Mouse (Mus musculus) ZHBTc4 (cell line): ENCODE data around the gene Gm10803.
"Not testable (repeated sequence)": the region's sequence is repeated elsewhere in the genome, so short reads cannot be mapped to it uniquely, and the experiment has no call there.

ENCODE experiments used
- DNase-seq: peaks from one replicate; pipeline ENCODE4 v3.0.0-alpha.2; 2011; ENCODE audit warnings: low read depth, low spot score

Gene Gm10803

DNA sequence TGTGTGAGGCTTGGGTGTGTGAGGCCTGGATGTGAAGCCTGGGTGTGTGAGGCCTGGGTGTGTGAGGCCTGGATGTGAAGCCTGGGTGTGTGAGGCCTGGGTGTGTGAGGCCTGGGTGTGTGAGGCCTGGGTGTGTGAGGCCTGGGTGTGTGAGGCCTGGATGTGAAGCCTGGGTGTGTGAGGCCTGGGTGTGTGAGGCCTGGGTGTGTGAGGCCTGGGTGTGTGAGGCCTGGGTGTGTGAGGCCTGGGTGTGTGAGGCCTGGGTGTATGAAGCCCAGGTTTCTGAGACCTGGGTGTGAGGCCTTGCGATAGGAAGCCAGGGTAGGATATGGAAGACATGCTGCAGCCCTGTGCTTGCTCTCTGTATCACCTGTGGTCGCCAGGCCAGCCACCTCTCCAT is at the start of gene Gm10803:
Gm10803 (plus strand) TSS at position 301 of the 400 bp plus-strand sequence.
- DNase-seq: not testable (repeated sequence)

DNA sequence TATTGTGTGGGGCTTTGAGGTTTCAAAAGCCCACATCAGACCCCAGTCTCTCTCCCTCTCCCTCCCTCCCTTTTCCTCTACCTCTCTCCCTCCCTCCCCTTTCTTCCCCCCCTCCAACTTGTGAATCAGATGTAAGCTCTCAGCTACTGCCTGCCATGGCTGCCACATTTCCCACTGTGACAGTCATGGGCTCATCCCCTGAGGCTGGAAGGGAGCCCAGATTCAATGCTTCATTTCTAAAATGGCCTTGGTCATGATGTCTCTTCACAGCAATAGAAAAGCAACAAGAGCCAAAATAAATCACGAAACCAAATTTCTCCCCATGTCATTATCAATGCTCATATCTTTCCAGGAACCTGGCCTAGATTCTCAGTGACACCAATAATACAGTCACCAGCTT is 49.5 kb upstream of the Gm10803 start:
- DNase-seq: no peak

GRCm38 (mm10) chr2:93512130-93512529 is 48.2 kb upstream of the Gm10803 start:
- DNase-seq: no peak

GRCm38 (mm10) chr2:93515246-93515645 is 45.1 kb upstream of the Gm10803 start:
- DNase-seq: no peak

DNA sequence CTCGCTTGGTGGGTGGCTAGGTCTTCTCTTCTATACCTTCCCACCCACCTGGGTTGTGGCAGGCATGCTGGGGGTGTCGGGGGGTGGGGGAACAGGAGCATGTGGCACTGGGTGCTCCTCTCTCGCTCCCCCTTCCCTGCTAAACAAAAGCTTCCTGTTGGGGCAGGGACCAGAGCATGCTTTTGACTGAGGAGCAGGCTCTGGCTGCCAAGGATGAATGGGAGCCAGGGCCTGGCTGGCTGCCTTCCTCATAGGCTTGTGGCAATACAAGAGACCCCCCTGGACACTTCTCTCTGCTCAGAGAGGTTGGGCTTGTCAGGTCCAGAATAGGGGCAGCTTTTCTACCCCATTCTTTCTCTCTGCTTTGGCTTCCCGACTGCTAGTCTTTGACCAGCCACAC is 39.3 kb upstream of the Gm10803 start:
- no peak for DNase-seq

- no peak for DNase-seq
These were observed 38.8 kb upstream of the Gm10803 start for GRCm38 (mm10) chr2:93521571-93521970.

DNA sequence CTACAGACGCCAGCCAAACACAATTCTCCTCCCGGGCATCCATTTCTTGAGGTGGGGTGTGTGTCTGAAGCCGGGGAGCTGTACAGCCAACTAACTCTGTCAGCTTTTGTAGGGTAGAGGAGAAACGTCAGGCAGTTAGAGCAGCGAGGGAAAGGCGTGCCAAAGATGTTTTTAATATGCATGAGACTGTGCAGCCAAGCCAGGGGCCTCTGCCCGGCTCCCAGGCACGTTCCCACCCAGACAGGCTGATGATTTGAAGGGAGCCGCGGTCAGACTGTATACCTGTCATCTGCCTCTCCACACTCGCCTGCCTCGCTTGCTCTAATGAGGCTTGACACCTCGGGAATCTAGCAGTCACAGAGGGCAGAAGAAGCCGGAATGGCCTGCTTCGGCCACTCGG is 38.4 kb upstream of the Gm10803 start:
- no peak for DNase-seq

DNA sequence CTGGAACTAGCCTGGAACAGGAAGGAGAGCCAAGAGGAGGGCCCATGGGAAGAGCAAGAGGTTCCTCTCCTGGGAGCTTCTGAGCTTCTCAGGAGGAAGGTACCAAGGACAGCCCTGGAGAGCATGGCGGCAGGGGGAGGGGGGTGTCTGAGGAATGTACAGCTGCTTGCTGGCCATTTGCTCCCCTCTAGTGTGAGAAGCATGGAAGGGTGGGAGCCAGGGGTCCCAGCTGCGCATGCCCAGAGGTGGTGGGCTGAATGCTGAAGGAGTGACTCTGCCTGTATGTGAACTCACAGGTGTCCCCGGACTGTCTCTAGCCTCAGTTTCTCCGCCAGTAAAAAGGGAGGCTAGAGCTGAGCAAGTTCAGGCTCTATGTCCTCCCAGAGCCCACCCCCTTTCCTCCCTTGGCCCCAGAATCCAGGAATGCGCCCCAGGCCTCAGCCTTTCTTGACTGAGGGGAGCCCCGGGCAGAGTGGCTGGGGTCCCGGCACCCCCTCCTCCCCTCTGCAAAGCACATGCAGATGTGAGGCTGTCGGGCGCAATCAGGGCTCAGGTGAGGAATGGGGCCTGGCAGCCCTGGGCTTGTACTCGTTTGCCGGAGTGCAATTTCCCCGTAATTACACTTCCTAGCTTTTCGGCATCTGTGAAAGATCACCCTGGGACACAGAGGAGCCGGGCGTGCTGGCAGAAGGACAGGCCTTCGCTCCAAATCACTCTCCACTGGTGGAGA is 35.2 kb upstream of the Gm10803 start:
- no peak for DNase-seq

GRCm38 (mm10) chr2:93529602-93530001 is 30.8 kb upstream of the Gm10803 start:
- DNase-seq: no peak

GRCm38 (mm10) chr2:93533891-93534290 is 26.5 kb upstream of the Gm10803 start:
- no peak for DNase-seq

- DNase-seq: peak; percentile 33
These were observed 22.9 kb upstream of the Gm10803 start for GRCm38 (mm10) chr2:93537385-93537967.

GRCm38 (mm10) chr2:93538140-93538539 is 22.2 kb upstream of the Gm10803 start:
- peak; percentile 9 for DNase-seq

DNA sequence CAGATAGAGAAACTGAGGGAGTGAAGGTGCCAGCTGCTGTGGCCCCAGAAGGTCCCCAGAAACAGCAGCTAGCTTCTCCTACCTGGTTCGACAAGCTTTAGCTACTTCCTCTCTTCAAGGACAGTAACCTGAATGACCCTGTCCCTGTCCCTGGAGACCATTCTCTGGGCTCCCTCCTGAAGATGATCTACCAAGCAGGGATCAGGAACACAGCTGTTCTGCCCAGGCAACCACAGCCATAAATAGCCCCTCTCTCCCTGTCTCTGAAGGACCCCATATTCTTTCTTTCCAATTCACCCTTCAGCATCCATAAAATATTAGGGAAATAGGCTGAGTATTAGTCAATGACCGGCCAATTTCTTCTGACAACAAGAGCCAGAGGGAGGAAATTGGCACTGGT is 18.6 kb upstream of the Gm10803 start:
- DNase-seq: no peak

- no peak for DNase-seq
These were observed 7.5 kb upstream of the Gm10803 start for GRCm38 (mm10) chr2:93552676-93553521.

- DNase-seq: no peak
These were observed 6.5 kb upstream of the Gm10803 start for GRCm38 (mm10) chr2:93553905-93554304.

GRCm38 (mm10) chr2:93565647-93566046 is 5.3 kb downstream of the Gm10803 start:
- no peak for DNase-seq

DNA sequence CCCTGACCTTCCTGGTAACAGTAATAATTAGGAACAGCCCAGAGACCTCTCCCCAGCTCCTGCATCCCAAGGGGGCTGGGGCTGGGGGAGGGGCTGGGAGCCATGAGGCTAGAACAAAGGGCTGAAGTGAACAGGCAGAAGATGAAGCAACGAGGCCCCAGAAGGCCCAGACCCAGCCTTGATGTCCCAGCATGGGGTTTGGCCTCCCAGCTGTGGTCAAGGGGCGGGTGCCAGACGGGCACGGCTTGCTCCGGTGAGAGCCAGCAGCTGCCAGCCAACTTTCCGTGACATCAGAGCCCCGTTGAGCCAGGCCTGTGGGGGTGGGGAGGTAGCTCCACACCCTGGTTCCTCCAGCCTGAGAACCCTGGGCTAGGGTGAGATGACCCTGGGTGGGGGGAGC is 7.3 kb downstream of the Gm10803 start:
- DNase-seq: no peak

DNA sequence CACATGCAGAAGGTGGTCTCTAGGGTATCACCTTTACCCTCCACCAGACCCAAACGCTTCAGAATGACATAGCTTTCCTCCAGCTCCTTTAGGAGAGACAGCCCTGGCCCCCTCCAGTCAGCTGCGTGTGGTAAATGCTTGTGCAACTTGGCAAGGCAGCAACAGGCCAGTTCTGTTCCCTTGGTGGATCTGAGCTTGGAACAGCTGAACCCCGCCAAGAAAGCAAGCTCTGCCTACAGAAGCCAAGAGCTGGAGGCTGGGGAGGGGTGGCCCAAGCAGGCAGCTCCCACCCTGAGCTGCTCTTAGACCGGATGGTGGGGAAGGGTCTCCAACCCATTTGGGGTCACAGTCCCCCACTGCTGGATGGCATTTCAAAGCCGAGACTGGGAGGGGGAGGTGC is 12.2 kb downstream of the Gm10803 start:
- DNase-seq: no peak

- peak; percentile 29 for DNase-seq
These were observed 20.9 kb downstream of the Gm10803 start for GRCm38 (mm10) chr2:93581271-93581670.

DNA sequence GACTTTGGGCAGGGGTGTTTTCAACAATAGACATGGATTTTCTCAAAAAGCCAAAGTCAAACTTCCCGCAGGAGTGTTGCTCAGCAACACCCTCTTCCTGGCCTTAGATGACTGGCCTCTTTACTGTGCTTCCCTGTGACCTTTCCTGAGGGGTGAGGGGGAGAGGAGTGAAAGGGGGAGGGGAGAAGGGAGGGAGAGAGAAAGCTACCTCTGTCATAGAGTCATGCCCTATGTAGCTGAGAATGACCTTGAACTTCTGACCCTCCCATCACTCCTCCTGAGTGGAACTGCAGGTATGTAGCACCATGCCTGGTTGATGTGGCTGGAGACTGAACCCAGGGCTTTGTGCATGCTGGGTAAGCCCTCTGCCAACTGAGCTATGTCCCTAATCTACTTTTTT is 25.5 kb downstream of the Gm10803 start:
- peak; percentile 26 for DNase-seq

DNA sequence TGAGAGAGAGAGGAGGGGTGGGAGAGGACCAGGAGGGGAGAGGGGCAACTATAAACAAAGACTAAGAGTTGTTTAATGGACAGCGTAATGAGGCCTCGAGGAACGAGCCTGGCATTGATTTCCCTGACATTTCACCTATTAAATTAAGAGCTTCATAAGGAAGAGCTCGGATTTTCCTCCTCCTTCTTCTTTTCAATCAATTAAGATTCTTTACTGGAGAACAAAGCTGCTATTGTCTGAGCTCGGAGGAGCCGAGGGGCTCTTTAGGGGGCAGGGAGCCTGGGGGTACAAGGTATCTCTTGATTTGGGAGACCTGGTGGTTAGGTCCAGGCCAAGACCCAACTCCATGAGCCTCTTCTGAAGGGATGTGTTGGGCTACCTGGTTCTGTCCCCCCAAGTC is 27.1 kb downstream of the Gm10803 start:
- no peak for DNase-seq

DNA sequence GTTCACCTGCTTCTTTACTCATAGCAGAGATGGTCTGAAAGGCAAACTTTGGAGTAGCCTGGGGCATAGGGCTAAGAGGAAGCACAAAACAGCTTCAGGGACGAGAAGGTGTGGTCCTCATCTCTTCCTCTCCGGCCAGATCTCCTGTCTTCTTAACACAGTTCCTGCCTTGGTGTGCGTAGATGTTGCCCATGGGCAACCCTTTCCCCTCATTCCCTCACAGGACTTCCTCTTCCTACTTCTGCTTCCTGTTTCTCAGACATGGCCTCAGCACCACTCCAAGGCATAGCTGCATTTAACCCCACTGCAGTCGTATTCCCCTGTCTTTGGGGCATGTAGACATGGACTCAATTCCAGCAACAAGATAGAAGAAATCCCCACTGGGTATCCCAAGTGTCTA is 29.5 kb downstream of the Gm10803 start:
- no peak for DNase-seq

DNA sequence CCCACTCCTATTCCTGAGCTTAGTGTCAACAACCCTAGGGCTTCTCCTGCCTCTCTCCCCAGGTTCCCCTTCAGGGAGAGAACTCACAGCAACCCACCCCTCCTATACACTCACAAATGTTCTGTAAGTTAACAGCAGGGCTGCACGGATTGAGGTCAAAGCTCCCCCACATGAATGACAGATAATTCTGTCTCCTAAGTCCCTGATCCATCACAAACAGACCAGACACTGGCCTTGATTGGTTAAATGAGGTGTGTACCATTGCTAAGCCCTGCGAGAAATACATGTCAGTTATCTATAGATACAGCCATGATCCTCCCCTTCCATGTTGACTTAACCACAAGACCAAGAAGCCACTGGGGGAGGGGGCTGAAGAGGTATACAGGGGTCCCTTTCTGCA is 31.3 kb downstream of the Gm10803 start:
- DNase-seq: no peak
